Mouse (Mus musculus) thymus, postnatal 36 days (tissue): ENCODE measurements around the gene Creb3l2.

Source experiments
- DNase-seq, 2 experiments: peaks; one replicate each; pipeline ENCODE4 v3.0.0; 2022; ENCODE audit warnings: mixed read lengths in 2 of 2

The Creb3l2 gene

DNA sequence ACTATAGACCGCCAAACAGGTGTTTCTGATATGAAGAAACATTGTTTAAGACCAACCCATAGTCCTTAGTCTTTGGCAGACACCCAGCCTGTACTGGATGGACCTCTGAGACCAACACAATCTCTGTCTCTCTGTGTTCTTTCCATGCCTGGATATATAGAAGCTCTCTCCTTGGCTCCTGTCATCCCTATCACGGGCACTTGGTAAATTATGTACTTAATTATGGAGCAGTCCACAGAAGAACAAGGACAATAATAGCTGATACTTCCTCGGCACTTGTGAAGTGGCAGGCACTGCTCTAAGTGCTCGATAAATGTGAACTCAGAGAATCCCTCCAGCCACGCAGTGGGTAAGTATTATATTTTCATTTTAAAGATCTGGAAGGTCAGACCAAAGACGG lies 72.2 kb downstream of the Creb3l2 start:
- no peak for DNase-seq

DNA sequence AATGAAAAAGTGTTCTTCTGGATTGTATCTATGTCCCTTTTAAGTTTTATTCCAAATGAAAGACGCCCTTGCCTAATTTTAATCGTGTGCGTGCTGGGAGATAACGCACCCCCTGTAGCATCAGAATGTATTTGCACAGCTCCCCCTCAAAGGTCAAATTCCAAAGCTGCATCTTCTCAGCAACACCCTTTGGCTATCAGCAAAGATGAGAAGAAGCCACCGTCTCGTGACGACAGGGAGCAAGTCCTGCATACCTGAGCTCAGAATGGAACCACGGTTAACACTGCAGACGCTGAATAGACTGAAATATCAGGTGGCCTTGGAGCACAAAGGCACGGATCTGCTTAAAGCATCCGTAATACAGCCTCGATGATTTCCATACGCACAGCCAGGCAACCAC lies 73.7 kb downstream of the Creb3l2 start:
- no peak for DNase-seq

DNA sequence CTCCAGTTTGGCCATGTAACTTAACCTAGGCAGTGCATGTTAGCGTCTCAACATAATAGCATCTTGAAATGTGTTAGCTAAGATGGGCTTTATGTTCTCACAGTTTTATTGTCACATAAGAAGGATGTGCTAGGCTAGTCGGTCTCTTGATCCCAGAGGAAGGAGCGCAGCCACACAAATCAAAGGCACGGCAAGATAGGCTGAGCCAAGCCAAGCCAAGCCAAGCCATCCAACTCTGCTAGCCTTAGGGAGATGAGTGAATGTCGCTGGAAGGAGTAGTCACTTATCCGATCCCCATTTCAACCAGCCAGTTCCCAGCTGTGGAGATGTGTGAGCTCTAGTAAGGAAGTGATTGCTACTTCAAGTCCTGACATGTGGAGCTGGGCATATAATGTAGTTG lies 75.0 kb downstream of the Creb3l2 start:
- DNase-seq, result no peak

DNA sequence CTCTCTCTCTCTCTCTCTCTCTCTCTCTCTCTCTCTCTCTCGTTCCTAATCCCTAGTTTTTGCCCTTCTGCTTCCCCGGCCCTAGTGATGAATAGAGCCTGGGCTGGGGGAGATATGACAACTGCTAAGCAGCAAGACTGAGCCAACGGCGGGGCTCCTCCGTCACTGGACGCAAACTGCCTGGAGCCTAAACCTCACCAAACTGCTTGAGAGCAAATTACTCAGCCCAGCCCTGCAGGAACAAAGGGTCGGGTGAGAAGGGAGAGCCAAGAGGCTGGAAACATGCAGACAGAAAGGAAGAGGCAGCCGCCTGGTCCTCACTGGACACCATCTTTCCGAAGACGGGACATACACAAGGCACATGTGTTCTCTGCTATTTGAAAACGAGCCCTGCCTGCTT lies 76.8 kb downstream of the Creb3l2 start:
- no peak for DNase-seq

DNA sequence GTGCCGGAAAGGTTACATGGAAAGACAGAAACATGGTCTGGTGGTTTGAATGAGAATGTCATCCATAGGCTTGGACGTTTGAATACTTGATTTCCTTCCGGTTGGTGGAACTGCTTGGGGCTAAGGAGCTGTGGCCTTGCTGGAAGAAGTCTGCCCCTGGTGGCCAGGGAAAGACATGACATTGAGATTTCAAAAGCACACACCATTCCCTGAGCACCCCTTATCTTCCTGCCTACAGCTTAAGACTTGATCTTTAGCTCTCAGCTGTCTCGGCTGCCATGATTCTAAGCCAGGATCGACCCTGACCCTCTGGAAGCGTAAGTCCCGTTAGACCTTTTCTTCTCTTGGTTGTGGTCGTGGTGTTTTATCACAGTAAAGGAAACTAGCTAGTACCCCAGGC lies 77.6 kb downstream of the Creb3l2 start:
- DNase-seq, result no peak

DNA sequence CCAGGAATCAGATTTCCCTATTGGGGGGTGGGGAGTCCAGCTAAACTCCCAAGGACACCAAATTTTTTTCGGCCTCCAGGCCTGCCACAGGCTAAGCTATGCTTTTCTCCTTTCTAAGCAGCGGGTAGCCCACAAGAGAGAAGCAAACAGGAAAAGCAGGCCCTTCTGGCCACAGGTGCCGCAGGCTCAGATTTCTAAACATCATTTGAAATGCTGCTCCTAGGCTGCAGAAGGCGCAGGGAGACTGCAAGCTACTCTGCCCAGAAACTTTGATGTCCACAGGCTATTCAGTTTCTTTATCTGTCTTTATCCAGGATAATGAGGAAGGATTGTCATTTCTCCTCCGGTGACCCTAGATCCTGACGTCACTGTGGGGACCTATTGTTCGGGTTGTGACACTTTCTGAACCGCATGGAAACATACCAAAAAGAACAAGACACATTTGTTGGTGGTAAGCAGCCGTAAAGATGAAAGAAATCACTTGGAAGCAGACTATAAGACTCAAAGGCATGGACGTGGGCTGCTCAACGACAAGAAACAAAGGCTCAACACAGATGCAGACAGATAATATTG lies 81.0 kb downstream of the Creb3l2 start:
- DNase-seq, result no peak

DNA sequence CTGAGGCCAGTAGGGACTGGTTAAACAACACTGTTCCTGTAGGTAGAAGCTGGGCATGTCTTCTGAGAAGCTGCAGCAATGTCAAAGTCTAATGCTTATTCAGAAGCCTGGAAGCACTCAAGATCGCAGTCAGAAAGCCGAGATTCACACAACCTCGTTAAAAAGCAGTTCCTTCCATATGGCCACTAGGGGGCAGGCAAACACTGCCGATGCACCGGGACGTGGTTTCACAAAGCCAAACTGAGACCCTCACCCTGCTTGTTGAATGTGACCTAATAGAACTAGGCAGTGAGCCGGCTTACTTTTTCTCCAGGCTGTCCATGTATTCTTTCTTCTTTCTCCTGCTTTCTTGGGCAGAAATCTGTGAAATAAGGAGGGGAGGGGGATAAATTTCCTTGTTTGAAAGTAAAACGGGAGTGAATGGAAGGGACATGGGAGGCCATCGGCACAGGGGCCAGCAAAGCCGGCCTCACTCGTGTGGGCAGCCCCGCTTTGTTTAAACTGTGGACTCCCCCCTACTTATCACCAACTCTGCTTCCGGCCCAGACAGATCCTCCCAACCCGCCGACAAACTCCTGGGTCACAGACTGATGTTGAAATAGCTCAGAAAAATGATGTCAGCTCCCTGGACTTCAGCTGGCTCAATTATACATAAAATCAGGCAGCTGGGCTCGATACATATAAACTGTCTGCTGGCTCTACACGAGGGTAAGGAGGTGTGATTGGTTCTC lies 87.3 kb downstream of the Creb3l2 start:
- peak; percentile 43 to 53 for DNase-seq

DNA sequence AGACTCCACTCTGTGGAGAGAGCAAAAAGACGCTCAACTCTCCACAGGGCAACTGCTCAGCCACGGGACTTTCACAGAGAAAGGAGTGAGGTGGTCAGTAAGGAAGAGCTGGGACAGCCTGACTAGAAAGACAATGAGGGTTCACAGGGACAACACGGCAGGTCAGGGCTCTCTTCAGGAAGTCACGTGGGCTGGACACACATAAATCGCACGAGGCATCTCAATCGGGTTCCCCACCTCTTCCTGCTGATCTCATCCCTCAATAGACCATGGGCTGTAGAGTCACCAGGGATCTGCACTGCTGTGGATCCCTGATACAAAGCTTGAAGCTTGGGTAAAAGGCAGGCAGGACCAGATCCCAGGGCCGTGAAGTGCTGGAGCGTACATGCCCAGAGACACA lies 88.3 kb downstream of the Creb3l2 start:
- no peak for DNase-seq

DNA sequence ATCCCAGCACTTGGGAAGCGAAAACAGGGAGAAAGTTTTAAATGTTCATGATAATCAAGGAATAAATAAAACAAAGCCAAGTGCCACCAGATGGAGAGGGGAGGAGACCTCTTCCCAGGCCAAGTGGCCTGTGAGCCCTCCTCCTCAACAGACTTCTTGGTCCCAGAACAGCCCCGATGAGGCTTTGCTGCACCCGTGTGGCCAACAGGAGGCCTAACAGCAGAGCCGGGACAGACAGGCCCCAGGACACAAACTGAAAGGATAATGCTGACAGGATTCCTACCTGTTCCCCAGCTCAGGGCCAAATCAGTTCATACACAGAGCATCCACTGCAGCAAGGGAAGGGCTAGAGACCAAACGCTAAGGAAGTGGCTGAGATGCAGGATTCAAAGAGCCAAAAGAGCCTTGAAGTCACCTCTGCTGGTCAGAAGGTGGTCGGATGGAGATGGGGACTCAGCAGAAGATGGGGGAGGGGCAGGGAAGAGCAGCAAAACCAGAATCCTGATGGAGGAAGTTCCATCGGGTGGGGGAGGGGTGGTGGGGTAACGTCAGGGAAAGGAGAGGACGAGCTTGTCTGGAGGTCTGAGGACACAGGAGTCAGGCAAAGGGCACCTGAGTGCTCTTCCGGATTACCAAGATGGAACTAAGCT lies 90.1 kb downstream of the Creb3l2 start:
- DNase-seq, result peak; percentile 12 to 13

DNA sequence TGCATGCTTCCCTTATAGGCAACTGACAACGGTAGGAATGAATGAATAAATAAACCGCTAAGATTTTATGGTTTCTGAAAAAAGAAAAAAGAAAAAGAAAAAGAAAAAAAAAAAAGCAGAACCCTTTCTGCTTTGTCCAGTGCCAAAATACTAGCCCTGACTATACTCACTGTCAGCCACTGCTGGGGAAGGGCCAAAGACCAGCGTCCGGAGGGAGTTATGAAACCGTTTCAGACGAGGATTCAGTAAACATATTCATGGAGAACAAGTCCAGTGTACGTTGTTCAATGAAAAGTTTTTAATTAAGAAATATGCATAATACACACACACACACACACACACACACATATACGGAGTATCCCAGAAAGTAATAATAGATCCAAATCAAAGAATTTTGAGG lies 91.6 kb downstream of the Creb3l2 start:
- DNase-seq, result no peak

DNA sequence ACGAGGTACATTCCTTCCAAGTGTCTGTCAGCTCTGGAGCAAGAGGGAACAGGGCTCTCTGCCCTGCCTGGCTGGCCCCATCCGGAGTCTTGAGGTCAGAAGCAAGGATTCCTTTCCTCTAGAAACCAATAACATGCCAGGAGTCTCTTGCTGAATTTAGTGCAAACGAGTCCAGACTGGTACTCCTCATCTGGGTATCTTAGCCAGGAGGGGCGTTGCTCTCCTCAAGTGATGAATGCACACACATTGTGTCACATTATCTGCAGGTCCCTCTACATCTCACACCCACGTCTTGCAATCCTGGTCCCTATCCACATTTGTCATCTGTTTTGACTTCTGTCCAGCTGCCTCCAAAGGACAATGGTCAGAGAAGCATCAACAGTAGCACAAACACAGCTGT lies 94.3 kb downstream of the Creb3l2 start:
- no peak for DNase-seq

DNA sequence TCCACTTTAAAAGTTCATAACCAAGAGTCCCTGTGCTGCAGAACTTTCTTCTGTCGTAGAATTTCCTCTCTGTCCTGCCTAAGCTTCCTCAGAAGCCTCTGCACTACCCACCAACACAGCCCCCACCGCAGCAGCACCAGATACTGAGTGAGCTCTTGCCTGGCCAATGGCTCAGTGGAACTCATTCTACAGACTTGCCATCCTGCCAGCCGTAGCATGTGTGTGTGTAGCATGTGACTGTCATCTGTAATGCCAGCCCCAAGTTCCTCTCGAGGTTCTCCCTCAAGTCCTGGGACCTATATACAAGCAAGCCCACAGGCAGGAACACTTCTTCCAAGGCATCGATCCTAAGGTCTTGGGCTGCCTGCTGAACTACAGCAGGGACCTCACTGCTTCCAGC lies 103.9 kb downstream of the Creb3l2 start:
- no peak for DNase-seq

DNA sequence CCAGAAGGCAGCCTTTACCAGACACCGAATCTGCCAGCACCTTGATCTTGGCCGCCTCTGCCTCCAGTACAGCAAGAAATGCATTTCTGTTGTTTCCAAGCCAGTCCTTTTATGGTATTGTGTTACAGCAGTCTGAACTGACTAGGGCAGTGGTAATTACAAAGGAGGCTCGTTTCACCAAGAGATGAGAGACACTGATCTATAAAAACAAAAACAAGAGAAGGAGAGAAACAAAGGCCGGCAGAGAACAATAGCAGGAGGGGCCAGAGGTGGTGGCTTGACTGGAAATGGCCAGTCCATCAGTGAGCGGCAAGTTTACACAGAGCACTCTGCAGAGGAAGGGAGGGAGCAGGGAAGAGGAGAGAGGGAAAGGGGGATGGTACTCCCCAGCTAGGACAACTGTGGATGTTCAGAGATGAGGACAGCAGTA lies 105.1 kb downstream of the Creb3l2 start:
- no peak for DNase-seq

DNA sequence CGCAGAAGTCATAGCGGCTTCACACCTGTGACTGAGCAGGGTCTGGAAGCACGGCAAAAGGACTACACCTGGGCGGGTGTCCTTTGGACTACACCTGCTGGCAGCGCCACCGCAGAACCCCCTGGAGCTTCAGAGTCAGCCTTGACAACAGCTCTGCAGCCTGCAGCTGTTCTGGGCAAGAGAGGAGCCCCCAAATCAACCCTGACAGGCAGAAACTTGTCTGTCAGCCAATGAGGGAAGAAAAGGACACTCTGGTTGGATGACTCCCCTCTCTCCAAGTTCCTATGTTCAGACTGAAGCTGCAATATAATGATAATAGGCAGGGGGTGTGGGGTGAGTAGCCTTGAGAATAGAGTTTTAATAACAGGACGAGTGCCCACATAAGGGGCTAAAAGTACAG lies 105.6 kb downstream of the Creb3l2 start:
- DNase-seq, result no peak

DNA sequence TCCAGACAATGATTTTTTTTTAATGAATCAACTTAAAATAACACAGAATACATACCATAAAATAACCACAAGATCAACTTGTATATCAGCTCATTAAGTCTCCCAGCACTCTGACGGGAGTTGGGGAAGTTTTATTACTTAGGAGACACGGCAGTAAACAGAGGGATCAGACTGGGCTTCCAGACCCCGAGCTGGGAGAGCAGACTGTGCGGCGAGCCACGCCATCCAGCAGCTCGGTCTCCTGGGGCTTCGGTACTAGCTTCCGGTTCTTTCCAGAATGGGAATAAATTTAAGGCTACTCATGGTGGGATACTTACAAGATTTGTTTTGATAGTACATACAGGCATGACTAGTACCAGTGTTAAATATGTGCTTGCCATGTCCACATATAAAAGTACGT lies 109.1 kb downstream of the Creb3l2 start:
- DNase-seq, result no peak

DNA sequence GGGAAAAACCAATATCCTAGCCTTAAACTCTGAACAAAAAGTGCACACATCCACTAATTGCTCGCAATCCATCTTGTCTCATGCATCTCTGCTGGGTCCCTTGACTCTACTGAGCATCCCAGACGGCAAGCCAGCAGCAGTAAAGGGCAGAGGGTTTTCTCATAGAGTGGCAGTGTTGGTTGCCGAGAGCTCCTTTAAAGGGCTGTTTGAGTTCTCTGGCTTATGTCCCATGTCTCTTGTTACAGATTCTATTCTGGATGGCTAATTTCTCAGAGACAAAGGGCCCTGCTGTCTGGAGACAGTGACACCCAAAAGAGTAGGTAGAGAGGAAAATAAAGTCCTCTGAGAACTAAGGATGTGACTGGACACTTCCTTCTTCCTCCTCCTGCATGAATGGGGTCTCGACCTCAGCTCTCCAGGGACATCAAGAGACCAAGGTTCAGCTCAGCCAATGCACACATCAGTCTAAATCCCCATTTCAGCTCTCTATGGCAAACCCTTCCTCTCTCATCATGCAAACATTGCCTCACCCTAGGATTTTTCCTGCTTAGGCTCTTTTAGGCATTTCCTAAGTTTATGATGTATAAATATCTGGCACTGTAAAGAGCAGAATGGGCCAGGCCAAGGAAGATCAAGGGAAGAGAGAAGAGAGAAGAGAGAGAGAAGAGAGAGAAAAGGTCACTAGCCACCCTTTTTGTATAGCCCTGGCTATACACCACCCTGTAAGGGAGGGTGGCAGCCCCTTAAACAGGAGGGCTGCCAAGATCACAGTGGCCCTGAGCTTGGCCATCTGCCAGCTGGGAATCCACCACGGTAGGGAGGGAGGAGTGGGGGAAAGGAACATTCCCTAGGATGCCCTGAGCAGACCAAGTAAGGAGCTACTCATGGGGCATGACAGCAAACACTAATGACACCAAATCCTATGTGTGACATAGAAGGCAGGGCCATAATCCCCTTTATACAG lies 111.8 kb downstream of the Creb3l2 start:
- no peak for DNase-seq

DNA sequence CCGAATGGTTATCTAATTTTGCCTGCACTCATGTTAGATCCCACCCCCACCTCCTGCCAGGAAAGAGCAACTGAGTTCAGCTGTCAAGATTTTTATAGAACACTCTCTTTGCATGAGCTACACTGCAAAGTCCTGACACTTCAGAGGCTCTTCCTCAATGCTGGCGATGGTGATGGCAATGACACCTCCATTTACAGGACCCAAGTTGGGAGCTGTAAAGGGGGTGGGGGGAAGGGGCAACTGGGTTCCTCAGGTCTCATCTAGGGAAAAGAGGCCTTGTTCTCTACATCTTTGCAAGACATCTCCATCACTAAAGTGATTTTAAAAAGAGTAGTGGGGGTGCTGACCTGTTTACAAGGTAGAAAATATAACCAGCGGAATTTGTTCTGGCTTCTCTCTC lies 112.6 kb downstream of the Creb3l2 start:
- no peak for DNase-seq

DNA sequence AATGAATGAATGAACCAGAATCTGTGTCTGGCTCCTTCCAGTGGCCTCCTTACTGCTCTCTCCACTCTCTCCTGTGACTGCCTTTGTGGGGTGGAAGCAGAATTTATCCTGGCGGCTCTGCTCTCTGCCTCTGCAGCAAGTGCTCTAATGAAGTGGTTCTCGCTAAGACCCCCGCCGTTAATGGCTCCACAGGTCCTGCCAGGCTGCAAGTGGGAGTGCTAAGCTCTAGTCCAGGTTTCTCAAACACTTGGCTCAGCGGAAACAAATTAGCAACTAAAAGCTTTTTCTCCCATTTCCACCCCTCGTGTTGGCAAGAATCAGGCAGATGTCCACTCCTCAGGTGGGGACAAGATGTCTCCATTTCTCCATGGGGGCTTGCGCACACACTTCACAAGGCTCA lies 113.3 kb downstream of the Creb3l2 start:
- DNase-seq, result no peak

DNA sequence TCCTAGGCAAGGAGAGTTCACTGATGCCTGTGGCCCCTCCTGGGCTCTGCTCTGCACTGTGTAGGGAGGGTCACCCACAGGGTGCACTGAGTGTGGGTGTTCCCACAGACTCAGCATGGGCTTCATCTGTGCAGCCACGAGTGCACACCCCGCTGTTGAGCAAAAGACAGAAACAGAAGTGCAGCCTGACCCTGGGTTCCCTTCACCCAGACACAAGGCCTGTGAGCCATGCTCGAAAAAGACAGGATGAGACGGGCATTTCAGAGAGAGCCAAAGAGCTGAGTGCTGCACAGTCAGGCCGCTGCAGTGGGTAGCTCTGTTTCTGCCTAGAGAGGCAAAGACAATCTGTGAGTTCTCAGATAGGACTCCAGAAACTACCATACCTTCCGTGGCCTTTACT lies 114.4 kb downstream of the Creb3l2 start:
- DNase-seq, result no peak

DNA sequence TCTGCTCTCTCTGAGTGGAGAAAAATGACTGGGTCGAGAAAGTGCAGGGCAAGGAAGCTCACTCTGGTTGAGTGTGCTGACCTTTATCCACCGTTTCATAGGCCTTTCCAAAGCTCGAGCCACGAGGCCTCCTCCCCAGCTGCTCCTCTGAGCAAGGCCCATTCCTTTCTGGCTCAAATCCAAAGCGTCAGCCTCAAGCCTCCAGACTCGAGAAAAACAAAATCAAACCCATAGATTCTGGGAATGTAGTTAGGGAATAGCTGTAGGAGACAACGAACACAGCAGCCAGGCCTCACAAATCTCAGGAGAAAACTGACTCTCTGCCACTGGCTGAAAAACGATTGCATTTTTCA lies 115.4 kb downstream of the Creb3l2 start:
- no peak for DNase-seq

DNA sequence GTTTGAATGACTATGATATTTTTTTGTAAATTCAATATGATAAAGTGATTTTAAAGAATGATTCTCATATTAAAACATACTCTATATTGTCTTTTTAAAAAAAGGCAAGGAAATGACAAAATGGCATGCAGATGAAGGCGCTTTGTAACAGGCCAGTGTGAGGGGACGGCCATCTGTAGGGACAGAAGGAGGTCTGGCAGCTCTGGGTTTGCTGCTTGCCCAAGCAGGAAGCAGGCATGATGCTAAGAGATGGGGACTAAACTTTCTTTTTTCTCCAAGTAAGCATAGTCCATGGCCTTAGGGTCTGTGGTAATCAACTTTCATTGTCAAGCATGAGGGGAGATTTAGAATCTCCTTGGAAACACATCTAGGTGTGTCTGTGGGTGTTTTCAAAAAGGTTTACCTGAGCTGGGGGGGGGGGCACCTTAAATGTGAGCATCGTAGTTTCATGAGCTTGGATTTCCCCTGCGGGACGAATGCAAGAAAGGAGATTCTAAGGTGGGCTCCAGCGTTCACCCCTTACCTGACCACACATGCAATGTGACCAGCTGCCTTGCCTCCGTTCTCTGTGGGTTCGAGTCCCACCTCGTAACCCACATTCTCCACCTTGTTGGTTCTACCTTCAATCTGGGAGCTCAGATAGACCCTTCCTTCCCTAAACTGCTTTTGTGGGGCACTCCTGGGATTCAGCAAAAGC lies 115.9 kb downstream of the Creb3l2 start:
- DNase-seq, result no peak

DNA sequence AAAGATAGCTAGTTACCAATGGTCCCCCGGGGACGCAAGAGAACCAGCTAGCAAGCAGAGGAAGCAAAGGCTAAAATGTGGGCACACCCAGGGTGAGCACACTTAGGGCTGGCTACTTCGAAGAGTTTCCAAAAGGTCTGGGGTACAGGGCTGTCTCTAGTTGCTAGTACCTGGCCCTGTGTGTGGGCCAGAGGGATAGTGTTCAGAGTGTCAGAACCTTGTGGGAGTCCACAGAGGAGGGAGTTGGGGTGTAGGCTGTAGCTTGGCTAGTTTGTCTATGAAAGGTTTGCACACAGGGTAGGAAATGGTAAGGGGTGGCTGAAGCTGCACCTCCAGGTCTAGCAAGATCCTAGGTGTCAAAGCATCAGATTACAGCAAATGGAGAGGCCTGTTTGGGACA lies 116.9 kb downstream of the Creb3l2 start:
- no peak for DNase-seq

DNA sequence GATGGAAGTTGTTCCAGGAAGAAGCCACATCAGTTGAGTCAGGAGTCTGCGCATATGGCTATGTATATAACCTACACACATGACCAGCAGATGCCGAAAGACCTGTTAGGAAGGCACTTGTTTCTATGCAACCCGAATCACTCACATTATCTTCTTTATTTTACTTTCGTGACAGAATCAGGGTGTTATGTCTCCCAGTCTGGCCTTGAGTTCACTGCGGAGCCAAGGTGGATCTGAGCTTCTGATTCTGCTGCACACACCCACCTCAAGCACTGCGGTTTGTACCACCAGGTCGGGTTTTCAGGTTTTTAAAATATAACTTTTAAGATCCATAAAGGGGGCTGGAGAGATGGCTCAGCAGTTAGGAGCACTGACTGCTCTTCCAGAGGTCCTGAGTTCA lies 119.3 kb downstream of the Creb3l2 start:
- no peak for DNase-seq
